Mouse (Mus musculus): ENCODE data around the gene Ddx50. TPM values are rescaled to one million over a fixed set of nuclear protein-coding genes. Genes with fewer than 3 reads are reported as not detected.

The Ddx50 gene
- 142 TPM for polyA plus RNA-seq (2017; shearing (Covaris generic))

GRCm38 (mm10) chr10:62650881-62651810 lies at the start of gene Ddx50:
Ddx50 (minus strand) TSS chr10:62651218.

GRCm38 (mm10) chr10:62602177-62603040 lies 48.6 kb downstream of the Ddx50 start, which contains the start of gene Ddx21:
Ddx21 (minus strand) TSS chr10:62602281.

GRCm38 (mm10) chr10:62578338-62579100 lies 72.5 kb downstream of the Ddx50 start, which contains the start of gene Kif1bp:
Kif1bp (minus strand) TSS chr10:62578457.

Other genes with a start within 250 kb of the Ddx50 start
- not detected for gene Hkdc1, start 228.7 kb downstream of the Ddx50 start, polyA plus RNA-seq (2017; shearing (Covaris generic))
- not detected for gene 4930507D05Rik, start 201.7 kb downstream of the Ddx50 start, polyA plus RNA-seq (2017; shearing (Covaris generic))
- 19.5 TPM for gene Supv3l1, start 201.5 kb downstream of the Ddx50 start, polyA plus RNA-seq (2017; shearing (Covaris generic))
- gene Vps26a, start 164.4 kb downstream of the Ddx50 start, polyA plus RNA-seq (2017; shearing (Covaris generic)): 81.4 TPM
- 1,417 TPM for gene Srgn, start 123.8 kb downstream of the Ddx50 start, polyA plus RNA-seq (2017; shearing (Covaris generic))
- gene Kif1bp, start 72.8 kb downstream of the Ddx50 start, polyA plus RNA-seq (2017; shearing (Covaris generic)): 6.0 TPM
- gene Ddx21, start 48.9 kb downstream of the Ddx50 start, polyA plus RNA-seq (2017; shearing (Covaris generic)): 55.3 TPM
- gene Stox1, start 74.9 kb upstream of the Ddx50 start, polyA plus RNA-seq (2017; shearing (Covaris generic)): 1.7 TPM
- 149 TPM for gene Ccar1, start 141.1 kb upstream of the Ddx50 start, polyA plus RNA-seq (2017; shearing (Covaris generic))

Measured in activated CD4-positive, CD25-positive, alpha-beta regulatory T cell, adult 9 weeks (primary cell).